8 mouse cellular contexts compared by ENCODE assay signal in the genomic region with DNA sequence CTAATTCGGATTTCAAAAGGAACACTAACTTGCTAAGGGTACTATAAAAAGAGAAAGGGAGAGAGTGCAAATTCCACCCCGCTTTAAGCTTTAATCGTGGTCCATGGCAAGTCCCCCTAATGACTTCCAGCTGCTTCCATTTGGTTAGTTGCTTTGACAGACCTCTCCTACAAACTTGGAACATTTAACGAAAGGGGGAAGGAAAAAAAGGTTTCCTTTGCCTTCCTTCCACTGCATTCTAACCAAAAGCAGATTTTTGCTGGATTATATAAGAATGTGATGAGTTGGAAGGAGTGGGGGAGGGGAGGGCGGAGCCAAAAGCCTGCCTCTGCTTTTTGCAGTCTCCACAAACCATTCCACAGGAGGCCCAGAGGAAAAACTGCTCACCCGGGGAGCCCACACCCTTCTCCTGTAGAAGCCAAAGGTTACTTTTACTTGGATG. TPM values are rescaled to one million over a fixed set of nuclear protein-coding genes. Genes with fewer than 3 reads are reported as not detected.
A peak's percentile ranks its signal among the peaks of the same experiment; 100 is the strongest.
DNase-seq lines count a peak whose midpoint lies in the region; ATAC-seq lines count a peak whose summit lies in the region.

No protein-coding gene starts in this region.

- no peak overlapping the region for H3K27ac ChIP-seq in hindbrain, embryonic 14.5 days
- peak overlapping the region; percentile 63 for H3K27ac ChIP-seq in lung, embryonic 15.5 days

- no peaks in the 10 kb centered on the region for H3K27me3 ChIP-seq in hindbrain, embryonic 14.5 days (ENCODE audit: control insufficient read depth, insufficient read depth, low read length)
- H3K27me3 ChIP-seq in lung, embryonic 15.5 days = no peaks in the 10 kb centered on the region

- no peaks in the 10 kb centered on the region for H3K9me3 ChIP-seq in hindbrain, embryonic 14.5 days (ENCODE audit: control insufficient read depth, low read length)
- no peaks in the 10 kb centered on the region for H3K9me3 ChIP-seq in lung, embryonic 15.5 days

- H3K4me3 ChIP-seq in hindbrain, embryonic 14.5 days (replicated peaks; ENCODE audit: low read length) = no peak overlapping the region
- H3K4me3 ChIP-seq in lung, embryonic 15.5 days = no peak overlapping the region

- H3K36me3 ChIP-seq in hindbrain, embryonic 14.5 days (replicated peaks; ENCODE audit: control insufficient read depth, insufficient read depth) = no peaks in the 10 kb centered on the region
- no peaks in the 10 kb centered on the region for H3K36me3 ChIP-seq in lung, embryonic 15.5 days

- no peak overlapping the region for H3K4me2 ChIP-seq in hindbrain, embryonic 14.5 days (replicated peaks)
- H3K4me2 ChIP-seq in lung, embryonic 15.5 days = no peak overlapping the region

- peak; percentile 49 for DNase-seq in urinary bladder, postnatal 25 days (ENCODE audit: low spot score)
- DNase-seq in urinary bladder, postnatal 10 days (ENCODE audit: low spot score) = no peak
- DNase-seq in forelimb bud, embryonic 11.5 days (ENCODE audit: low read depth, low spot score) = peak; percentile 95
- DNase-seq in hindbrain, embryonic 14.5 days (ENCODE audit: low spot score) = peak; percentile 36
- peak; percentile 25 for DNase-seq in testis, postnatal 14 days (ENCODE audit: low spot score)
- DNase-seq in thymus, adult 18-20 months = no peak
- no peak for DNase-seq in cerebellum, adult 18-20 months

- H3K4me1 ChIP-seq in hindbrain, embryonic 14.5 days (replicated peaks; ENCODE audit: control insufficient read depth, insufficient read depth, low read length) = no peaks in the 10 kb centered on the region; the same call in 1 of the 2 replicates
- peaks cover 15% of the 10 kb centered on the region for H3K4me1 ChIP-seq in lung, embryonic 15.5 days

- WGBS in hindbrain, embryonic 14.5 days = 37% methylated on average over 6 of the region's 6 CpGs
- 23% methylated on average over 6 of the region's 6 CpGs for WGBS in lung, embryonic 15.5 days

- ATAC-seq in hindbrain, embryonic 14.5 days (ENCODE audit: low FRiP score) = no peak
- ATAC-seq in lung, embryonic 15.5 days (ENCODE audit: borderline replicate concordance, extremely low read depth, low FRiP score, low TSS enrichment) = peak; percentile 85

- H3K9ac ChIP-seq in hindbrain, embryonic 14.5 days = no peak overlapping the region
- no peak overlapping the region for H3K9ac ChIP-seq in lung, embryonic 15.5 days

RNA-seq across cellular contexts. Expression of gene Col1a2, which starts 47.0 kb away (rescaled TPM):
- polyA plus RNA-seq in hindbrain, embryonic 14.5 days (2014; fragmentation: Nextera tagmentation; extraction: Ambion mirVana) = 163 and 199 TPM in 2 replicates
- 726 and 742 TPM in 2 replicates for polyA plus RNA-seq in lung, embryonic 15.5 days (2015; fragmentation: Nextera tagmentation; extraction: Ambion mirVana)

Comparison
In these comparisons a context has a peak if more than half of its experiments do, and no peak if none do; other contexts are left out.
1. DNase-seq: peak in urinary bladder, postnatal 25 days (single experiment), forelimb bud, embryonic 11.5 days (single experiment), hindbrain, embryonic 14.5 days (single experiment) and testis, postnatal 14 days (single experiment); none in urinary bladder, postnatal 10 days (single experiment), thymus, adult 18-20 months (0 of 2) and cerebellum, adult 18-20 months (0 of 2).